Mouse (Mus musculus): ENCODE measurements around the gene Cst6. TPM values are rescaled to one million over a fixed set of nuclear protein-coding genes. Genes with fewer than 3 reads are reported as not detected.

Cst6 gene
- polyA plus RNA-seq, 1 experiment from 2014 or later, result 76.8 TPM

GRCm38 (mm10) chr19:5306968-5307734, 42.2 kb downstream of the Cst6 start:
- H3K27me3 ChIP-seq, result no peaks in the 10 kb centered on the region
- H3K4me2 ChIP-seq (replicated peaks), result peak overlapping the region; percentile 43
- H3K36me3 ChIP-seq, result no peaks in the 10 kb centered on the region
- 39% methylated on average over 98 of the region's 98 CpGs for WGBS
- H3K27ac ChIP-seq (replicated peaks), result no peak overlapping the region
- peaks cover 8% of the 10 kb centered on the region; the same call in 1 of the 2 replicates for H3K4me1 ChIP-seq
- ATAC-seq (ENCODE audit: insufficient number of reproducible peaks, low FRiP score, low TSS enrichment, low read depth), result no peak; the same call in 1 of the 2 replicates
- peak overlapping the region; percentile 29 for H3K4me3 ChIP-seq (replicated peaks)
- H3K9ac ChIP-seq, result no peak overlapping the region
- H3K9me3 ChIP-seq (replicated peaks), result no peaks in the 10 kb centered on the region

GRCm38 (mm10) chr19:5306279-5306678, 43.1 kb downstream of the Cst6 start:
- Histone ChIP-seq H3K4me1 (peaks cover 8% of the 10 kb centered on the region; the same call in 1 of the 2 replicates), H3K4me3 (replicated peaks) (no peak overlapping the region), H3K4me2 (replicated peaks) (no peak overlapping the region), H3K9ac (no peak overlapping the region), H3K36me3 (no peaks in the 10 kb centered on the region), H3K27ac (replicated peaks) (no peak overlapping the region), H3K9me3 (replicated peaks) (no peaks in the 10 kb centered on the region), H3K27me3 (no peaks in the 10 kb centered on the region)
- WGBS, result 85% methylated on average over 6 of the region's 6 CpGs
- ATAC-seq (ENCODE audit: insufficient number of reproducible peaks, low FRiP score, low TSS enrichment, low read depth), result no peak

GRCm38 (mm10) chr19:5302455-5302854, 46.9 kb downstream of the Cst6 start:
- Histone ChIP-seq H3K9me3 (replicated peaks) (no peaks in the 10 kb centered on the region), H3K4me3 (replicated peaks) (no peak overlapping the region), H3K4me1 (peaks cover 22% of the 10 kb centered on the region), H3K9ac (no peak overlapping the region), H3K27ac (replicated peaks) (no peak overlapping the region), H3K27me3 (no peaks in the 10 kb centered on the region), H3K4me2 (replicated peaks) (no peak overlapping the region), H3K36me3 (no peaks in the 10 kb centered on the region)
- 16% methylated on average over 4 of the region's 4 CpGs for WGBS
- no peak for ATAC-seq (ENCODE audit: insufficient number of reproducible peaks, low FRiP score, low TSS enrichment, low read depth)

- H3K9me3 ChIP-seq (replicated peaks), result no peaks in the 10 kb centered on the region
- no peak overlapping the region for H3K9ac ChIP-seq
- 0 out of 2 replicates have a peak, but pooled peaks have one; percentile 22 for ATAC-seq (ENCODE audit: insufficient number of reproducible peaks, low FRiP score, low TSS enrichment, low read depth)
- no peak overlapping the region for H3K4me2 ChIP-seq (replicated peaks)
- H3K4me1 ChIP-seq, result peaks cover 24% of the 10 kb centered on the region
- H3K36me3 ChIP-seq, result no peaks in the 10 kb centered on the region
- no peak overlapping the region for H3K27ac ChIP-seq (replicated peaks)
- H3K27me3 ChIP-seq, result no peaks in the 10 kb centered on the region
- no peak overlapping the region for H3K4me3 ChIP-seq (replicated peaks)
- 65% methylated on average over 6 of the region's 6 CpGs for WGBS
These were observed 48.8 kb downstream of the Cst6 start for GRCm38 (mm10) chr19:5300588-5300987.

GRCm38 (mm10) chr19:5297903-5298800, 51.2 kb downstream of the Cst6 start, which contains the start of gene Gal3st3:
Gal3st3 (plus strand) TSS chr19:5298331.
- Histone ChIP-seq H3K4me3 (replicated peaks) (peak within 1 kb of the TSS; percentile 48), H3K4me1 (peaks cover 36% of the 10 kb centered on the region), H3K4me2 (replicated peaks) (peak within 1 kb of the TSS; percentile 82), H3K27me3 (no peaks in the 10 kb centered on the region), H3K9me3 (replicated peaks) (no peaks in the 10 kb centered on the region), H3K27ac (replicated peaks) (no peak within 1 kb of the TSS), H3K36me3 (peaks cover under 1% of the 10 kb centered on the region; the same call in 1 of the 2 replicates), H3K9ac (peak within 1 kb of the TSS; percentile 53)
- 0 out of 2 replicates have a peak, but pooled peaks have one; percentile 14 for ATAC-seq (ENCODE audit: insufficient number of reproducible peaks, low FRiP score, low TSS enrichment, low read depth)
- 5% methylated on average over 30 of the region's 32 CpGs for whole genome bisulfite sequencing

- Histone ChIP-seq H3K27me3 (no peaks in the 10 kb centered on the region), H3K4me2 (replicated peaks) (no peak overlapping the region; the same call in 1 of the 2 replicates)
- WGBS, result 77% methylated on average over 5 of the region's 5 CpGs
These were observed 52.7 kb downstream of the Cst6 start for GRCm38 (mm10) chr19:5296630-5297029.

GRCm38 (mm10) chr19:5295736-5296075, 53.7 kb downstream of the Cst6 start:
- H3K4me2 ChIP-seq (replicated peaks), result peak overlapping the region; percentile 72
- peaks cover 41% of the 10 kb centered on the region for H3K4me1 ChIP-seq
- H3K9me3 ChIP-seq (replicated peaks), result no peaks in the 10 kb centered on the region
- peaks cover 23% of the 10 kb centered on the region for H3K36me3 ChIP-seq
- WGBS, result 7% methylated on average over 13 of the region's 13 CpGs
- peak overlapping the region; percentile 97 for H3K4me3 ChIP-seq (replicated peaks)
- H3K27ac ChIP-seq (replicated peaks), result peak overlapping the region; percentile 85
- H3K27me3 ChIP-seq, result no peaks in the 10 kb centered on the region
- H3K9ac ChIP-seq, result peak overlapping the region; percentile 37
- ATAC-seq (ENCODE audit: insufficient number of reproducible peaks, low FRiP score, low TSS enrichment, low read depth), result peak; percentile 45

More at GRCm38 (mm10) chr19:5296630-5297029, 52.7 kb downstream of the Cst6 start:
- Histone ChIP-seq H3K9ac (no peak overlapping the region), H3K27ac (replicated peaks) (no peak overlapping the region), H3K9me3 (replicated peaks) (no peaks in the 10 kb centered on the region), H3K4me3 (replicated peaks) (no peak overlapping the region), H3K36me3 (peaks cover 13% of the 10 kb centered on the region), H3K4me1 (peaks cover 41% of the 10 kb centered on the region)
- no peak for ATAC-seq (ENCODE audit: insufficient number of reproducible peaks, low FRiP score, low TSS enrichment, low read depth)

GRCm38 (mm10) chr19:5294972-5295735, 54.2 kb downstream of the Cst6 start, which contains the start of gene Sf3b2:
Sf3b2 (minus strand) TSS chr19:5295455.
- ATAC-seq (ENCODE audit: insufficient number of reproducible peaks, low FRiP score, low TSS enrichment, low read depth), result peak; percentile 96
- under 1% methylated on average over 46 of the region's 46 CpGs for WGBS
- Histone ChIP-seq H3K4me2 (replicated peaks) (peak within 1 kb of the TSS; percentile 72), H3K9ac (peak within 1 kb of the TSS; percentile 81), H3K27me3 (no peaks in the 10 kb centered on the region), H3K9me3 (replicated peaks) (no peaks in the 10 kb centered on the region), H3K36me3 (peaks cover 28% of the 10 kb centered on the region), H3K4me3 (replicated peaks) (peak within 1 kb of the TSS; percentile 97), H3K27ac (replicated peaks) (peak within 1 kb of the TSS; percentile 90), H3K4me1 (peaks cover 41% of the 10 kb centered on the region)
